Mouse (Mus musculus): Measurements from ENCODE around the gene Cntnap5a.

Gene Cntnap5a

GRCm38 (mm10) chr1:115684518-115685368 is at the start of gene Cntnap5a:
Gene Cntnap5a (plus strand): TSS chr1:115684756.
- no peak for DNase-seq

- DNase-seq, result no peak
These were observed 37.6 kb upstream of the Cntnap5a start for GRCm38 (mm10) chr1:115646921-115647320.

DNA sequence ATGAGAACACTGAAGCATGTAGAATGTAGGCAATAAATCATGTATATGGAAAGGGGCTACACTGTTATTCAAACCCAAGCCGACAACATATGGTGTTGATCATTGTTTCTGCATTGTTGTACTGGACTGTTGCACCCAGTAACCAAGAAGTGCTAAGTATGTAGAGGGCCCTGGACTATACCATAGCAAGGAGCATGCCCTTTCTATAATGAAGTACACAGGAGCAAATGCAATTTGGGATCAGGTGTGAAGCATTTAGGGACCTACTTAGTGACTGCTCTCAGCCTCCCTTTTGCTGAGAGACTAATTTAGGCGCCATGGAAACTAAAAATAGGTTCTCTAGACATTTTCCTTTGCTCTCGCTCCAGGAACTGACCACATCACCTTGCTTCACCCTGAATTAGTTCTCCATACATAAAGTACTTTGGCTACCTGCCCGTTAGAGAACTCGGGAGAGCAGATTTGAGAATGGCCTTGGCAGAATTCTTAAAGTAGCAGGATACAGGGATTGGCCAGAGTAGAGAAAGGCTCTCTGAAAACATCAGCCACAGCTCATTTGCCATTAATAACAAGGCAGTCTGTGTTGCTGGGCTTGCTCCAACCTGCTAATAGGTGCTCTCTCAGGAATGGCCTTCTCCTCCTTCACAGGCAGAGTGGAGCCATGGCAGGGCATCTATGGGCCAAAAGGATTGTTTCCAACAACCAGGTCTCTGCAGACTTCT is 26.1 kb upstream of the Cntnap5a start:
- DNase-seq, result no peak

DNA sequence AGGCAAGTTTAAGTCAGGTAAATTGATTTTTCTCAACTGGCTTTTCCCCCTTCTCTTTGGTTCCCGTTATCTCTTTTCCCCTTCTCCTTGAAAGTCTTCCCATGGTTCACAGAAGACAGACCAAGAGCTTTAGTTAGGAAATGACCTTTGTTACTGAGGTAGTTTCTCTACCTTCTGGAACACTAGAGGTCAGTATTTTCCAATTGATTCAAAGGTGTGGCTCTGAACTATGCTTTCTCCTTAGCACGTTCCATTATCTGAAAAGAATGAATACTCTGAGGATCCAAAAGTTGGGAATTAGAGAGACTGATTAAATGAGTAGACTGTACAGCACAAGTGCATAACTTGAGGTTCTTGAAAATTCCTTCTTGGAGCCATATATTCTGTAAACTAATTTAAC is 1.9 kb downstream of the Cntnap5a start:
- no peak for DNase-seq

DNA sequence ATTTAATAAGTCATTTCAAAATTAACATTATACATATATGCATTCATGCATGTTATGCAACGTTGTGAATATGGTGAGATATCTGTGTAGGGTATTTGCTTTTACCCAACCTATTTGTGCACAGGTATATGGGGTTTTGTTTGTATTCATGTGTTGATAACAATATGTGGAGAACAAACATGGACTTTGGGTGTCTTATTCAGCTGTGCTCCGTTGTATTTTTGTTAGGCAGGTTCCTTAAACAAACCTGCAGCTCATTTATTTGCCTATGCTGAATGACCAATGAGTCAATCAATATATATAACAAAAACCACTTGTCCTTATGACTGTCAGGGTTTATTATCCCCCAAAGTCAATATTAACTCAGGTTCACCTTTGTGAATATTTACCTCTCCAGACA is 15.2 kb downstream of the Cntnap5a start:
- DNase-seq, result no peak

GRCm38 (mm10) chr1:115742556-115742955 is 58.0 kb downstream of the Cntnap5a start:
- DNase-seq, result no peak

- DNase-seq, result no peak
These were observed 61.0 kb downstream of the Cntnap5a start for GRCm38 (mm10) chr1:115745569-115745968.

DNA sequence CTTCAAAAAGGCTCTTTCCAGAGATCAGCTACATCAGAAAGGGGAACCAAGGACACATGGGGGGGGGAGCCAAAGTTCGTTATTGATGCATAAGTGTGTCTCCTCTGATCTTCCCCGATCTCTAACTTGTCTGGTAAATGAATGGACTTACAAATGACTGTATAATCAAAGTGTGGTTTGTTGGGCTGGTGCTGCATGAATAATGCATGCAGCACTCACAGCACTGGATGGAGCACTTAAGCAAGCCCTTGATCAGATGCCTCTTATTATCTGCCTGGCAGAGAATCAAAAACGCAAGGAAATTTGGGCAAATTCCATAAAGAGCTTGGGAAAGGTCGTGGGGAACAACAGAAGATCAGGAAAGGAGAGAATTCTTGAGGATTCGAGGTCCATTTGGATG is 100.2 kb downstream of the Cntnap5a start:
- no peak for DNase-seq

GRCm38 (mm10) chr1:115842591-115842990 is 158.0 kb downstream of the Cntnap5a start:
- DNase-seq, result no peak

- DNase-seq, result no peak
These were observed 163.0 kb downstream of the Cntnap5a start for GRCm38 (mm10) chr1:115847605-115848004.

GRCm38 (mm10) chr1:115852206-115852605 is 167.7 kb downstream of the Cntnap5a start:
- DNase-seq, result no peak

DNA sequence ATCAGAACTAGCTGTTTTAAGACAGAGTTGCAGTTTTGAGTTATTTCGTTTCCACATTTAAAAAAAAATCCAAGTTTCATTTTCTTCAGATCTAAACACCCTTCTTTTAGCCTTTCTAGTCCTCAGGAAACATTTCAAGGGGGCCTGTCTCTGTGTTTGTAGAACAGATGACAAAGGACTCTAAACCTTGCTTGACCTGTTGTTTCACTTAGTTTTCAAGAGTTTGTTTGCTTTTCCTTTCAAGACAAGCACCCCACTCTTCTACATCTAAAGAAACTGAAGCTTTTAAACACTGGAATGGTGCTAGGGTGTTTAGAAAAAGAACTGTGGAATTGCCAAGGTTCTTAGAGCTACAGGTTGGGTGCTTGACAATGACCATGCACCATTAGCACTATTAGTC is 233.8 kb downstream of the Cntnap5a start:
- no peak for DNase-seq

GRCm38 (mm10) chr1:115925953-115926665 is 241.6 kb downstream of the Cntnap5a start:
- DNase-seq, result no peak

DNA sequence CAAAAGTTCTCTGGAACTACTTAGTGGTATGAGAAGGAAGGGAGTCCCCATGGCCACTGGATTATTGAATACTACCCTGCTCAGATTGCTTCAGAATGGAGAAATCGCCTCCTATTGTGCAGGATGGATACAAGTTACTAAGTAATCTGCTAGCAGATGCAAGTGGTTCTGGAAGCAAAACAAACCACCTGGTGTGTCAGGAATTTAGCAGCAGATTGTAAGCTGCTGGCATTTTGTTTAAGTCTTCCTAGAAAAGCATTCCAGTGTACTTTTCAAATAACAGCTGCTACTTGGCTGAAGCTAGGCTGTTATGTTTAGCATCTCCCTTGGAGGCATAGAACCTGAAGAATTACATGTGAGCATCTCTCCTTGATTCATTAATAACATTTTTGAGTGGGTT is 247.5 kb downstream of the Cntnap5a start:
- DNase-seq, result no peak

DNA sequence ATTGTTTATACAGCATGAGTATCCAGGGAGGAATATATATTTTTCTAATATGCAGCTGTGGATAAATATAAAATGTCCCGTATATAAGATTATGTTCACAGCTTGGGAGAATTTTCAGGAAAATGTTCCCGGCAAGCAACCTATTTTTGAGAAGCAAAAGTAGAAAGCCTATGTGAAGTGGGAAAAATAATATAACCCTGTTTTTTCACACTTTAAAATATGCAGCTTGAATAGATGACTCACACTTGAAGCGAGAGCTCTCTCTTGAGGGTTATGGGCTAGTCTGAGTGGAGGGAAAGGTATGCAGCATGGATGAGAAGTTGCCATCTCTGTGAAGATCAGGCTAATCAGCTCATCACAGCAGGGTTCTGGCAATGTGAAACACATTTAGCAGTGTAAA is 261.3 kb downstream of the Cntnap5a start:
- DNase-seq, result no peak

GRCm38 (mm10) chr1:115956528-115956927 is 272.0 kb downstream of the Cntnap5a start:
- no peak for DNase-seq

- DNase-seq, result no peak
These were observed 280.5 kb downstream of the Cntnap5a start for GRCm38 (mm10) chr1:115964993-115965575.

DNA sequence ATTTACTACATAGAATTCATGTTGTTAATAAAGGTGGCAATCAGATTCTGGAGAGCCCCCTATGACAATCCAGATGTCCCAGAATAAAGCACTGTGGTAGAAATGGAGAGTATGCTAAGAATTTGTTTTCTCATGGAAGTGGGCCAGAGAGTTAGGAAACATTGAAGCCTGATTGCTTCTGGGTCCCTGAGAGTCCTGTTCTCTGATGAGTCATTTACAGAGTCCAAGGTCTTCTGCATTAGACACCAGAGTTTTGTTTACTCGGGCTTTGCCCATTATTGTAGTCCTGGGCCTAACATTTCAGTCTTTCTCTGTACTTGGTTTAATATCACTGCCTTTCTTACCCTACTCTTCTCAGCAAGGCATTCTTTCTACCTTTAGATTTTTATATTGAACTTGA is 305.6 kb downstream of the Cntnap5a start:
- no peak for DNase-seq

DNA sequence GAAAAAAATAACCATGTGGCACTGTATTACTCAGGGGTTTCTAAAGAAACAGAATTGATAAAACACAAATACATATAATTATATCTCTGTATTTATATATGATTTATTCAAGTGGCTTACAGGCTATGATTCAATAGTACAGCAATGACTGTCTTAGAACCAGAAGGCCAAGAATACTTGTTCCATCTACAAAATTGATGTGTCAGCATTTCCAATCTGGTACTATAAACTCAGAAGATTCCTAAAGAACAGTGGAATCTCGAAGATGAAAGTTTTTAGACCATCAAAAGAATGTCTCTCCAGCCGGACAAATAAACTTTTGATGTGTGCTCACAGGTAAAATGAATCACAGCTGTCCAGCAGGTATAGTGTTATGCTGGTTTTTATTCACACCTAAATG is 331.2 kb downstream of the Cntnap5a start:
- DNase-seq, result no peak

DNA sequence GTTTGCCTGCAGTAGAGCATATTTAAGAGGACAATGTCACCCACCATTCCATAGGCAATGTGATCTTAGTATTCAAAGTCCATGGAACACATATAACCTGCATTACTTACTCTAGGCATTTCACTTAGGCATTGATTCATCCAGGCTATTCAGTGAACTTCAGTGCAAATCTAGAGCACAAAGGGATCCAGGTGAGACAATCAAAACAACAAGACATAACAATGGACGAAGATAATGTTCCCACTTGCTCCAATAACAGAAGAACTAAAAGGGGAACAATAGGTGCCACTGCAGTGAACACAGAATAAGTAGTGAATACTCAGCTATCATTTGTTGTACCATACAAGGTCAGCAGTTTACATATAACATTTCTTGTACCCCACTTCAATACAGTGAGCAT is 345.1 kb downstream of the Cntnap5a start:
- DNase-seq, result no peak

GRCm38 (mm10) chr1:116035897-116036296 is 351.3 kb downstream of the Cntnap5a start:
- no peak for DNase-seq

- DNase-seq, result no peak
These were observed 352.3 kb downstream of the Cntnap5a start for GRCm38 (mm10) chr1:116036894-116037293.

DNA sequence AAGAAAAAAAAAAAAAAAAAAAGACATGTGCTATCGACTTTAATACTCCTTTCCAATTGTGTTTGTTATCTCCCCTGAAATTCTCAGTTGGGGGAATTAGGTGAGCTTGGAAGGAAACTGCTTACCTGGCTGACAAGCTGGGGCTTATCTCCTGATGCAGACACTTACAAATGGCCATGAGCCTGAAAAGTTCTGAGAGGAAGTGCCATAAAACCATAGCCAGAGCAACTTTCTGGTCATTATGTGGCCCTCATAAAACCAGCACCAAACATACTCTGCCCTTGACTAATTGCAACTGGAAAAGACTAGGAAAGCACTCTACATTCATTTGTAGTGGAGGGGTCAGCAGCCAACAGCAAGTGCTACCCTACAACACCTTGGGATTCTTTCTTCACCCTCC is 359.5 kb downstream of the Cntnap5a start:
- DNase-seq, result no peak
